Mouse (Mus musculus): ENCODE data around the gene Gm20877. TPM values are rescaled to one million over a fixed set of nuclear protein-coding genes. Genes with fewer than 3 reads are reported as not detected.
"Not testable (repeated sequence)": the region's sequence is repeated elsewhere in the genome, so short reads cannot be mapped to it uniquely, and the experiment has no call there.

Gm20877 gene
- polyA plus RNA-seq (2015; fragmentation: Nextera tagmentation; extraction: Ambion mirVana) = not detected in 2 replicates

- H3K27ac ChIP-seq (ENCODE audit: low read length); H3K4me1 ChIP-seq (replicated peaks; ENCODE audit: control insufficient read depth, insufficient read depth, low read length); H3K4me3 ChIP-seq (ENCODE audit: low read length); H3K27me3 ChIP-seq (ENCODE audit: control insufficient read depth, insufficient read depth, low read depth, low read length); ATAC-seq (ENCODE audit: low read depth); H3K9me3 ChIP-seq (ENCODE audit: control insufficient read depth, low read length); H3K36me3 ChIP-seq (ENCODE audit: control insufficient read depth, insufficient read depth, low read length); H3K9ac ChIP-seq (ENCODE audit: low read length); H3K4me2 ChIP-seq (ENCODE audit: low read depth, low read length): not testable (repeated sequence)
- WGBS = no CpG with 5 or more reads among the region's 3 CpGs
These were observed at the start of gene Gm20877 for GRCm38 (mm10) chrY:17093573-17093972. TSS of gene Gm20877 (plus strand) at chrY:17093873.
